Mouse (Mus musculus): ENCODE results near the gene Sp8. TPM values are rescaled to one million over a fixed set of nuclear protein-coding genes. Genes with fewer than 3 reads are reported as not detected.

Gene Sp8
- total RNA-seq (2021): under 1 TPM in 1 of 2 experiments, not detected in 1; 0.42 TPM
- long read RNA-seq, experiment 1: 0 reads
- long read RNA-seq, experiment 2: 0 reads

DNA sequence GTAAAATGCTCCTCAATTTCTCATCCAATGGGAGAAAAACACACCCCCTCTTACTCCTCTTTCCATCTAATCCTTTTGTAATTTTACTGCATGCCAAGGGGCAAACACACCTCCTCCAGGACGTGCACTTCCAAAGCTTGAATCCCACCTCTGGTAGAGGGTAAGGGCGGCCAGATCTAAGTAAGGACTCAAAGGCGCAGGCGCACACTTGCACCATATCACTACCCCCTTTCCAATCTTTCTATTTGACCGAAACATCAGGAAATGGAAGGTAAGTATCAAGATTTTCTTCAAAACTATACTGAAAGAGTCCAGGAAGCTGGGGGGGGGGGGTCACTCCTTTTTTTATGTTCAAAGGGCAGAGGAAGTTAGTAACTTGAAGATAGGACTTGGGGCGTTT, at the start of gene Sp8:
Gene Sp8, plus strand, starts transcription at position 109 of the 400 bp plus-strand sequence.
- DNase-seq (ENCODE audit: low spot score in 2 of 2): no peak

DNA sequence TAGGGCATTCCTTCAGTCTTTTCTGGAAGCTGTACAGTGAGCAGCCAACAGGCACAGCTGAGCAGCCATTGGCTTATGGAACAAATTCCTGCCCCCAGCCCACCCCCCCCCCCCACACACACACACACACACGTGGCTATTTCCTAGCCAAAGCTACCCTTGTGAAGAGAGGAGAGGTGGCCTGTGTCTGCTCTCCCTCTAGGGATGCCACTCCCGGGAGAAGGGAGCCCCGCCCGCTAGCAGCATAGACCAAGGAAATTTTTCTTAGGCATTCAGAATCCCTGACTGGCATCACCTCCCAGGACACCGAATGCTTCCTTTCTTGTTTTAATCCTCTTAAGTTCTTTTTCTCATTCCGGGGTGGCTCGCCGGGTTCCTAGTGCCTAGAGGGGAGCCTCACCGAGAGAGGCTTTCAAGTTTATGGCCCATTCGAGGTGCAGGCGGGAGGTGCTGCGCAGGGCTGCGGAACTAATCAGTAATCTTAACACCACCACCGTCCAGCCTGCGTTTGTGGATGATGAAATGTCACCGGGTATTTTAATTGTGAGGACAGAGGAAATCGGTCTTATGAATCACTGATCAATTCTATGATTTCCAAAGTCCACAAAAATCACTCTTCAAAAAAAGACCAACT, 34.7 kb upstream of the Sp8 start:
- DNase-seq (ENCODE audit: low spot score in 2 of 2): no peak

- no peak for DNase-seq (ENCODE audit: low spot score in 2 of 2)
Measured at GRCm38 (mm10) chr12:118814561-118814960, 31.6 kb upstream of the Sp8 start.

DNA sequence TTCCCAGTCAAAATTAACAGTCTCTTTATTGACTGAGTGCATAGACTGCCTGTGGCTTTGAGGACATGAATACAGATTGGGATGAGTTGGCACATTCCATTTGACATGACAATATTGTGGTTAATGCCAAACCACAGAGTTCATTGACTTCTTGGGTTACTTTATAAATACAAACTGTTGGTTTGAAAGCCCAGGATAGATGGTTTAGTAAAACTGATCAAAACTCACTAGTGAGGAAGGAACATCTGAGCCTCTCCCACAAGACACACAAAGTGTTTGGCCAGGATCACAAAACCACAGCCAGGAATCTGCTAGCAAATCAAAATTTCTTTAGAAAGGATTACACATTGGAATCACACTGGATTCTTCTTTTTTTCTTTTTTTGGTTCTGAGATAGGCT, 30.0 kb upstream of the Sp8 start:
- no peak for DNase-seq (ENCODE audit: low spot score in 2 of 2)

- DNase-seq (ENCODE audit: low spot score in 2 of 2): no peak
Measured at GRCm38 (mm10) chr12:118829881-118830280, 16.2 kb upstream of the Sp8 start.

DNA sequence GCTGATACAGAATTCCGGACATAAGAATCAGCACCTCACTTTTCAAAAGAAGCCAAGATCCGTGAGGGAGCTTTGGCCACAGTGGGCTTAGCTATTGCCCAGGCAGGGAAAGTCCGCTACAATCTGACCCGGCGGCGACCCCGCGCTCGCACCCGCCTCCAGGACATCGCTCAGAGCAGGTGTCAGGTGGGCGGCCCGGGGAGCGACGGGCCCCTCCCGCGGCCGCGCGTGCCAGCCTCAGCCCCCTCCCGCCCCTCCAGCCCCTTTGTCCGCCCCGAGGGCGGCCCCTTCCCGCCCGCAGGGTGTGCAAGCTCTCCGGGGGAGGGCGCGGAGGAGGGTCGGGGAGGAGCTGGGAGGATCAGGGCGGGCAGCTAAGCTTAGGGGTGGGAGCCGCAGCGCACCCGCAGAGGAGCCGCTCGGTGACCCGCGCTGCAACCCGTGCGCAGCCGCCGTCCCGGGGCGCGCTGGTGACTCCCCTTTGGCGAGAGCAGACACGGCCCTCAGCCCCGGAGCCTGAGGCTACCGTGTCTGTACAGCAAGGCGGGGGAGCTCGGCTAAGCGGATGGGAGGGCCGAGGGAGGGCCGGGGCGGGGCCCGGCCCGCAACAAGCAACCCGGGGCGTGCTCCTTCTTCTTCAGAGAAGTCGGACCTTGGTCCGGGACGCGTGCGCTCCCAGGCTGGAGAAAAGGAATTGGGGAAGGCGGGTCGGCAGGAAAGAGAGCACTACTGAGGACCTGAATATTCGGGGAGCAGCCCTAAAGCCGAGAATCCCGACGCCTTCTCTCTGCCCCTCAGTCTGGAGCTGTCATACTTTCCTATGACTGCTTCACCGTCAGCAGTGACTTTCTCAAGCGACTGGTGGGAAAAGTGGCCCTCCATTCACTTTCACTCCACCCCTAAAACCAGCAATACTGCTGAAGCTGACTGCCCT, 9.5 kb upstream of the Sp8 start:
- DNase-seq (ENCODE audit: low spot score in 2 of 2): peak in 1 of 2 experiments; percentile 4

DNA sequence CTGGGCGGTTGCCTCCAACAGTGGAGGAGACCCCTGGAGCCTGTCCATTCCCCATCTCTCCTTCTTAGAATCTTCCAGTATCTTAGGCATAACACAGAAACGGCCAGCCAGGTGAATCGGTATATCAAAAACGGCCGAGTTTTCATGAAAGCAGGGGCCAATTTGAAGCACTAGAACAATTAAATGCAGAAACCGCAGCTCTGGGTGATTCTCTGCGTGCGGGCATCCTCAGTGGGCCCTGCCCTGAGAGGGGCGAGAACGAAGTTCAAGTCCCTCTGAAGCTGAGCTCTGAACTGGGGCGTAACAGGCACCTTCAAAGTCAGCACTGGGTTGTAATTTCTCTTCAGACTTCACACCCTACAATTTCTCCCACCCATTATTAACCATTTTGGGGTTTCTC, 8.8 kb upstream of the Sp8 start:
- DNase-seq (ENCODE audit: low spot score in 2 of 2): no peak

- no peak for DNase-seq (ENCODE audit: low spot score in 2 of 2)
Measured at GRCm38 (mm10) chr12:118838260-118838659, 7.9 kb upstream of the Sp8 start.

- DNase-seq (ENCODE audit: low spot score in 2 of 2): no peak
Measured at GRCm38 (mm10) chr12:118839398-118839797, 6.7 kb upstream of the Sp8 start.

GRCm38 (mm10) chr12:118840301-118840700, 5.8 kb upstream of the Sp8 start:
- no peak for DNase-seq (ENCODE audit: low spot score in 2 of 2)

GRCm38 (mm10) chr12:118840861-118841260, 5.3 kb upstream of the Sp8 start:
- DNase-seq (ENCODE audit: low spot score in 2 of 2): no peak

GRCm38 (mm10) chr12:118841381-118841922, 4.7 kb upstream of the Sp8 start:
- DNase-seq (ENCODE audit: low spot score in 2 of 2): no peak

GRCm38 (mm10) chr12:118841971-118842550, 4.1 kb upstream of the Sp8 start:
- no peak for DNase-seq (ENCODE audit: low spot score in 2 of 2)

DNA sequence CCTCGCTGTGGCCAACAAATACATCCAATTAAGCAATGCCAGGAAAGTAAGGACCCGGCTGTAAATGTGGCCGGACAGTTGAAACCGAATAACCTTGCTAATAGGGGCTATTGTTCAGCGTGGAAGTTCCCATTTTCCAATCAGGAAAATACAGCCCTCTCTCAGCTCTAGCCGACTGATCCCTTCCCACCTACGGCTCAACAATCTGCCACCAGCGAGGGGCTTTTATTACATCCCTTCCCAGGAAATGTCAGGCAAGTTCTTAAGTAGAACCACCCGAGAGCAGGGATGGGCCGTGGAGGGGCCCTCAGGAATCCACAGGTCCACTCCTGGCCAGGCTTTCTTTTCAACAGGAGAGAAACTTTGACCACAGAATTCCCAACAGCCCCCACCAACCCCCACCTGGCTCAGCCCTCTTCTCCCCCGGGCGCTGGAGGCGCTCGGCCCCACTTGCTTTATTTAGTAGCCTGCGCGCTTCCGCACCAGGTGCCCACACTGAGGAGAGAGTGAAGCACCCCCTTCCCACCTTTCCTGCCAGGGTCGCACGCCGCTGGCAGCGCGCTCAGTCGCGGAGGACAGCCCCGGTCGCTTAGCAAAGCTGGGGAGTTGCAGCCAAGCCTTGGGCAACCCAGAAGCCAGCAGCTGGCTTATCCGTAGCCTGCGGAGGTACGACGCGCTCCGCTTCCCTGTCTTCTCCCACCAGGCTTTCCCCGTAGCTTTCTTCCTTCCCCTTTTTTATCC, 3.3 kb upstream of the Sp8 start:
- DNase-seq (ENCODE audit: low spot score in 2 of 2): no peak

GRCm38 (mm10) chr12:118844111-118844510, 2.0 kb upstream of the Sp8 start:
- no peak for DNase-seq (ENCODE audit: low spot score in 2 of 2)

DNA sequence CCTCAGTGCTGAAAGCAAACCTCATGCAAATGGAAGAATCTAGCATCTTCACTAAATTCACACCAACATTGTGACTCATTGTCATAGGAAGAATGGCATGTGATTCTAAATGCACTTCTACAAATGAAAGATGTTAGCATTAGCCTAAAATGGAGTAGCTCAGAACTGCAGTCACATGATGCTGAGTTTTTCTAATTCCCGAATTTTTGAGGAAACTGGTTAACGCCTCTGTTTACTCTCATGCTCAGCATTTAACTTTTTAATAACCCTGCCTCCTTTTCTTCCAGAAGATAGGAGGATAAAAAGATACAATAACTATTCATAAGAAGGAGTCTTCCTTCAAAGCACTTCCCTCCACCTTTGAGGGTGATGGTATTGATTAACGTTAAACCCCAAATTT, 1.3 kb upstream of the Sp8 start:
- DNase-seq (ENCODE audit: low spot score in 2 of 2): no peak

DNA sequence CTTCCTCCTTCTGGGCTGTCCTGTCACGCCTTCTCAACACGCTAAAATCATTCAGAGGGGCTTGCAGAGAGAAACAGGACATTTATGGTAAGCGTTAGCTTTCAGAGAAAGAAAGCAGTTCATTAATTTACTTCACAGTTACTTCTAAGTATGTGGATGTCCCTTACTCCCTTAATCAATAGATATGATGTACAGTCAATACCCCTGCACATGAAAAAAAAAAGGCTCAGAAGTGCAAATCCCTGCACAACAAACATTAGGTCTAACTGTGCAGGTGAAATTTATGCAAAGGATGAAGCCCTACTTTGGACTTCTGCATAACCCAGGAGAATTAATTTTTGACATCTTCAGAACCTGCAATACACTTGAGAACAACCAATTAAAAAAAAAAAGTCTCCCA, 778 bp upstream of the Sp8 start:
- DNase-seq (ENCODE audit: low spot score in 2 of 2): no peak

- peak in 1 of 2 experiments; percentile 18 for DNase-seq (ENCODE audit: low spot score in 2 of 2)
Measured at GRCm38 (mm10) chr12:118846649-118847321, 656 bp downstream of the Sp8 start.

DNA sequence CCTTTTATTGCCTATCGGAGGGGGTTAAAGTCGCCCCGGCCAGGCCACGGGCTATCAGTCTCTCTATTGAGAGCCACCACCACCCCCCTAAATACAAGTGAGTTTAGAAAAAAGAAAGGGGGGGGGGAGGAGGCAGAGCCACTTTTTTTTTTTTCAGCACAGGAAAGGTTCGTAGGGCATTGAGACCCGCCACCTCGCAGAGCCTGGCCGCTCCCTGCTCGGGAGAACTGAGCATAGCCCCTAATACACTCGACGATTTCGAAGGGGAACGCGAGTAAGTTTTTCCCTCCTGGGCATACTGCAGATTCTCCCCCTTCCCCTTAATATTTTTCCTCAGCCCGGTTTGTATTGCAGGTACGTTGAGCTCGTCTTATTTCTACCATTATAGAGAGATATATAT, 1.3 kb downstream of the Sp8 start:
- DNase-seq (ENCODE audit: low spot score in 2 of 2): no peak

GRCm38 (mm10) chr12:118847861-118848495, 1.8 kb downstream of the Sp8 start:
- DNase-seq (ENCODE audit: low spot score in 2 of 2): no peak

Measured in adrenal gland, postnatal 4 days (tissue).